Mouse (Mus musculus): ENCODE data around the gene Gpam.

The Gpam gene

DNA sequence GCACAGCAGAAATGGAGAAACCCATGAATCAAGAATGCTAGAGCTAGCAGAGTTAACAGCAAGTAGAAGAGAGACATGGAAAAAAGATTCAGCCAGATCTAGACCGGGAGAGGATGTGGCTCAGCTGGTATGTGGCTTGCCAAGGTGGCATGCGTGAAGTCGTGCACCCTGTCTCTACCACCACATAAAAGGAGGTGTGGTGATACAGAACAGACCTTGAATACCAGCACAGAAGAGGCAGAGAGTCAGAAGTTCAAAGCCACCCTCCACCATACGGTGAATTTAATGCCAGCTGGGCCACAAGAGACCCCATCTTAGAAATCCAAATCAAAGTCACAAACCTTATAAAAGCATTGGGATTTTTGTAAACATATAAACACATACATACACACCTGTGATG is 25.4 kb downstream of the Gpam start:
- DNase-seq (ENCODE audit: low spot score), result no peak

DNA sequence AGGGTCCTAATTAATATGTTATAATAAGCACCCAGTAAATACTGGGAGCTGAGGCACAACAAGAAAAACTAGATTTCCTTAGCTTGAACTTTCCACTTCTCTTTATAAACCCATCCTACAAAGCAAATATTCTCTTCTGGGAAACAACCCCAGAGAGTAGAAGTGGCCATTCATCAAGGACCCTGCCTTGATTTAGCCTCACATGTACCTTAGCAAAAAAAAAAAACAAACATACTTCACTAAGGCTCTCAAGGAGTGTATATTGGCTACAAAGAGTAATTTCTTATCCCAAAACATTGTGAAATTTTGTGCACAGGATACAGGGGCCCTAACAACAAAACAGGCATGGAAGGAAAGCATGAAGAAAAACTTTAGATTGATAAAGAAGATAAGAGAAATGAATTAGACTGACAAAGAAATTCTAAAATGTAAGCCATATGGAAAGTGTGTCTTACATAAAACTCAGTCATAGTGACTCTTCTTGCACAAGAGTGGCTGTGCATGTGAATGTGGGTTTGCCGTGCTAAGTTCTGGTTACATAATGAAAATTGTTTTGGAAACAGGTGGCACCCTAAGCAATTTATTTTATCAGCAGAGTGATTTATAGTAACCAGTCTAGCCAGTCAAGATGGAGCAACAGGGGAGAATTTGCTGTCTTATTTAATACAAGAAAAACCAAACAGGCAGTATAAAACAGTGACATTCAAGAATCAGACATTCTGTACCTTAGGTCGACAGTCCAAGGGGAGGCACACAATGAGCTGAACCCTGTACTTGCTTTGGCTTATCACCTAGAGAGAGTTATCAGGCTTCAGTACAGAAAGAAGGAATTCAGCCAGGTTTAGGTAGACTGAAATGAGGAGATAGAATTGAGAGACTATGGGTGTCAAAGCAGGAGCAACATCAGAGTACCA is 26.6 kb downstream of the Gpam start:
- DNase-seq (ENCODE audit: low spot score), result no peak

DNA sequence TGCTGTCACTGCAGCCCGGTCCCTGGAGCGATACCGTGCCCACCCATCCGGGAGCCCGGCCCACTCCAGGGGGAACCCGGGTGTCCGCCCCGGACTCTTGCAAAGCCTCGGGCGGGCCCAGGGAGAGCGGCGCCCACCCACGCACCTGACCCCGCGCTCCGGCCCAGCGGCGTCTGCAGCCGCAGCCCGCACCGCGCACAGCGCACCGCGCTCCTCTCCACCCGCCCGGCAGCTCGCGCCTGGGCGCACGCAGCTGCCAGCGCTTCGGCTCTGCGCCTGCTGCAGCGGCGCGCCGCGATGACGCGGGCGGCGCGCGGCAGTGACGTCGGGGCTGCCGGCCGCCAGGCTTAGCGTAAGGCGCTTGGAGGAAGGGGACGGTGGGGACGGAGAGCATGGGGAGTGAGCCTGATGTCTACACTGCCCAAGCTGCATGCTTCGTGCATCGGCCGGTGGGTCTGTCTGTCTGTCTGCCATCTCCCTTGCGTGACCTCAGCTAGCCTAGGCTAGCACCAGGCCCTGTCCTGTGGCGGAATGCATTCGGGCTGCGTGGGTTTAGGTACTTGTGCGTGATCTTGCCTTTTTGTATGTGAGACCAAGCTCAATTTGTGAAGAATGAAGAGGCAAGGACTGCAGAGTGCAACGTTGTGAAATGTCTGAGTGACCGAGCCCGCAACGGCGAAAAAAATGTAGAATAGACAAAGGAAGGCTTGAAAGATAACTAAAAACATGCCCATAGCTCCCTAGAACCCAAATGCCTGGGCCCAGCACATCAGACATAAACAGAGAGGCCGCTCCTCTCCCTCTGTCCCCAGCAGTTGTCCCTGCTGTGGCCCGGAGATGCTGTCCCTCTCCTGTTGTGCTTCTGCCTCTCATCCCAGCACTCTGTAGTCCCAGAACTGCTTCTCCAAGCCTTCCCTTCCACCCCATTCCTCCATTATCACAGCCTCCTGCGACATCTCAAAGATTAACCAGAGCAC is 27.6 kb downstream of the Gpam start:
- DNase-seq (ENCODE audit: low spot score), result peak; percentile 77

DNA sequence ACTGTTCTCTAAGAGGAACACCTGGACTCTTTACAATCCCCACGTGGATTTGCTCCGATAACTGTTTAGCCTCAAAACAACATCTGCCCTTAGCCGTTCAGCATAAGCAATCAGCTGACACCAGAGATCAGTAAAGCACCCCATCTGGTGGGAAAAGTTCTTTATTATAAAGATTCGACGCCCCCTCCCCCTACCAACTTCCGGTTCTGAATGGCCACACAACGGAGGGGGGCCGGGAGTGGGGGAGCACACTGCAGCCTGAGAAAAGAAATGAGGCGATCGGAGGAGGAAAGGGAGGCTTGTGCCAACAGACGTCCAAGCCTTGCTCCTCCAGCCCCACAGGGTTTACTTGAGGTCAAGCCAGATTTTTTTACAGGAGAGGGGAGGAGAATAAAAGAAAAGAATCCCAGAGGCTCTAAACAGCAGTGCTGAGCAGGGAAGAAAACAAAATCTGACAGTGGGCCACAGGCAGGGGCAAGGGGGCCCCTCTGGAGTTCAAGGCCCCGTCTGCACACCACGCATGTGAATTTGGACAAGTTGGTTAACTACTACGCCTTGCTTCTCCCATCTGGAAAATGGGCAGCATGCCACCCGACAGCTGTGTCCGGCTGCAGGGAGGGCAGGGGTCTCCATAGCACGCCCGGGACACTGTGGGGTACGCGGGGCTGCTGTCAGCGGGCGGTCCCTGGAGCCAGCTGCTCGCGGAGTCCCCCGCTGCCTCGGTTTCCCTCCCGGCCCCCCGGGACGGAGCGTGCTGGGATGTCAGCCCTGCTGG is 28.4 kb downstream of the Gpam start:
- DNase-seq (ENCODE audit: low spot score), result peak; percentile 27

DNA sequence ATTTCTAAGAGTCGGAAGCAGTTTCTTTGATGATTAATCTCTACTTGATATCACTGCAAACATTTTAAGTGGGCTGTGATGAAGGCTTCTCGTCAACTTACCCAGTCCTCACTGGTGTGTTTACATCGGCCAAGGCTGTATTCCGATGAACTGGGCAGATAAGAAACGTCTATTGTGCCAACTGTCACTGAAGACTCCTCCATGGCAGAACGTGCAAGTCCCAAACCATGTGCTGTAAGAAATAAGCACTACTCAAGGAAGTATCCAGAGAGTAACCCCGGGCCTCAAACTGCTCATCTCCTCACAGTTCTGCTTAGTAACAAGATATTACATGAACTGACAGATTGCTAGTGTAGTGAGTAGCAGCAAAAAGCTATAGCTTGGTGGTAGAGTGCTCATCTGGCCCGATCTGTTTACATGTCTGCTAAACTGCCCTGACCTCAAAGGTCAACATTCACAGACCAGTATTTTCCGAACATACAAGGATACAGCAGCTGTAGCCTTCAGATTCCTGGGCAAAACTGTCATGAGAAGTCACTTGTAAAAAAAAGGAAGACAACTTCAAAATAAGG is 29.6 kb downstream of the Gpam start:
- no peak for DNase-seq (ENCODE audit: low spot score)

DNA sequence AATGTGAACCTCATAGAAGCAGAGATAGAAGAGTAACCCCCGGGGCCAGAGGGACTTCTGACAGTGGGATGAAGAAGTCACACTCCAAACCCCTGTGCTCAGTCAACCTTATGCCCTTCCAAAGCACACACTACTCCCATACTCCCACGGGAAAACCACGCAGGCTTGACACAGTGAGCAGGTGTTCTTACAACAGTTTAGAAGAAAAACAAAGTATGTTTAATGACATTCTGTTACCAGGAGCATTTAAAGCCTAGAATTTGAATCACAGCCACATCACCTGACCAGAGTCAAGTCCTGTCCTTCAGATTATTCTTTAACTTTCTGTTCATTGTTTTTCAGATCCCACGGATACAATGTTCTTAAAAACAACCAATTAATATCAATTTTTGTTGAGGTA is 30.4 kb downstream of the Gpam start:
- no peak for DNase-seq (ENCODE audit: low spot score)

DNA sequence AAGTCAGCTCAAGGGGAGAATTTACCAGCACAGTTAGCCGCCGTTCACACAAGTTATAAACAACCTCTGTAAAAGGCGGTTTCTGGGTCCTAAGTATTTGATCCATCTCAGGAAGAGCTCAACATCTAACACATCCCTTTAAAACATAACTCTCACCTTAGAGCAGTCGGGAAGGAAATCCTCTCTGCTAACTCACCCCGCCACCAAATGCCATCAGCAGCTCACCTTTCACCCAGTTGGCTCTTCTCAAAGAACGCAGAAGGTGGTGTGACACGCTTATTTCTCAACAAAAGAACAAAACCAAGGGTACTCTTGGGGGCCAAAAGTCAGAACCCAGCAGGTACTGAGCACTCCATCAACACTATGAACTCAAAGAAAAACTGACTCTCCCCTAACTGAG is 31.5 kb downstream of the Gpam start:
- DNase-seq (ENCODE audit: low spot score), result no peak

DNA sequence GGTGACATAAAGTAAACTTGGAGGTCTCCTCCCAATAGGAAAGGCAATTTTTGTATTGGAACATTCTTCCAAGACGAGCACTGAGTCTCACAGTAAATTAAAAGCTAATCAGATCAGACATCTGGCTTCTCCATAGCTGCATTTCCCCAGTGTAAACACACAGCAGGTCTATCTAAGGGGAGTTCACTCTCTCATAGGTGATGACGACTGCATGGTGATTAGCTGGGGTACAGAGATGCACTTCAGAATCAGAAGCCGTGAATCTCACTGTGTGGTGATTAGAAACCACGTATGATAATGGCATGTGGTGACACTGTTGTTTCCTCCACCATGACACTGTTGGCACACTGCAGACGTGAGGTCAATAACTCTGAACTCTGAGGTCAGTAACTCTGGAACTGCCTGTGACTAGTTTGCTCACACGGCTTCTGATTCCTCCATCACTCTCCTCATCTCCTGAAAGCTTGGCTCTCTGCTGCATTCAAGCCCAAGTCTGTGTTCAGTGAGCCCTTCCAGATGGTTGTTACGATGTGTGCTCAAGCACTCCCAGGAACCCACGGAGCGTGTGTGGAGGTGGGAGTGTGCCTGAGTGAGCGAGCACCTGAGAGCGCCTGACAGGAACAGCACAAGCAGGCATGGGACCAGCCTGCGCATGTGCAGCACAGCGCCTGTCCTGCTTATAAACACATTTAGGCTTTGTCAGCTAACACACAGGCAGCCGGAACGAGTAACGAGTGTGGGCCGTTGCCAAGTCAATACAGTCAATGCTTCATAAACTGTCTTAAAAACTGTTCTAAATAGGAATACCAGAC is 35.2 kb downstream of the Gpam start:
- no peak for DNase-seq (ENCODE audit: low spot score)

DNA sequence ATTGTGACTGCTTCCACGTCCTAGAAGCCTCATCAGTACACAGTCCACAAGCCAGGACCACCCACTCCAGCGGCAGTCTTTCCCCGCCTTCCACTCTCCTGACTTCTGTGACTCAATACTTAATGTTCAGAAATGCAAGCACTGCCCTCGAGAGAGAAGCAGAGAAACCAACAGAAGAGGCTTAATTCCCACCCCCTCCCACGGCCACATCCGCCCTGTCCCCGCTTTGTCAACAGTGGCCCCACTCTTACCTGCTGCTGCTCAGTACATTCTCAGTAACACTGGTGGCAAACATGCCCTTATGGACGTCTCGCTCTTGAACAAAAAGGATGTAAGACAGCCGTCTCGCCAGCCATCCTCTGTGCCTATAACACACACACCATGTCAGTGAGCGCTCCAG is 36.2 kb downstream of the Gpam start:
- DNase-seq (ENCODE audit: low spot score), result no peak

DNA sequence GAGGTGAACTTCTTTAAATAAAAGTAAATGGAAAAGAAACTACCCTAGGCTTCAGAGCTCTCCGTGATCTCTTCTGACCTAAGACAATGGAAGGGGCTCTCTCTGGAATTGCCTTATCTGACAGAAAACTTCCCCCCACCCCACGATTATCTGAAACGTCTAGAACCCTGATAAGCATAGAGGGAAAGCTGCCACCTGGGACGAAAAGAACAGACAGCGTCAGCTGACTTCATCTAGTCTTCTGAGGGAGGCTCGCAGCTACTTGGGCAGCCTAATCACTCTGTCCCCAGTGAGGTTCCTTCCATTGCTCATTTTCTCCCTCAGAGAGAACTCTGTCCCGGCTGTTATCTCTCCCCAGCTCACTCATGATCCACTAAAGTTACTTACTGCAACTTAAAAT is 36.9 kb downstream of the Gpam start:
- no peak for DNase-seq (ENCODE audit: low spot score)

DNA sequence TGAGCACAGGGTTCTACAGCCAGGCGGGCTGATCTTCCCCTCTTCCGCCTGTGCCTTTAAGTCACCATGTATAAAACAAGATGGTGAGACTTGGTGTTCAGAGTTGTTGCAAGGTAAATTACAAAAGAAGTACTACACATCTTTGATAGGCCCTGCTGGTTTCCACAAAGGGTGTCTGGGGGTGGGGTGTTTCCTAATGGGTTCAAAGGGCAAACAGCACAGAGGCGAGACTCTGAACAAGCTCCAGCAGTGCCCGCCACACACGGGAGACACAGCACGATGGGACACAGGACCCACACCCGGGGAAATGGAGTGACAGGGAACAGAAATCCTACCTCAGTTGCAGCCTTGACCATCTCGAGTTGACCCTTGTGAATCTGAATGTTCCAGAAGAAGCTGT is 39.3 kb downstream of the Gpam start:
- DNase-seq (ENCODE audit: low spot score), result no peak

DNA sequence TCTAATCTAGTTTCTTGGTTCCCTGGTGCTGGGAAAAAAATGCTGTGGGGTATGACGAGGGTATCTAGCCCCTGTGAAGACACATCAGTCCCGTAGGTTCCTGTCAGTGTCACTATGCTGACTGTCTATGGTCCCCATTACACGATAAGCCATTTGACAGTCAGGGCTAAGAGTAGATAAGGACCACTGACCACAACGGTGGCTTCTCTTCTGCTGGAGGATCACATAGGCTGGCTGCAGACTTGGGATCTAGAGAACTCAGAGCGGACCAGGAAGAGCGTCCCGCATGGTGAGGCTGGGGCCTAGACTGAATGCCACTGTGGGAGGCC is 41.2 kb downstream of the Gpam start:
- no peak for DNase-seq (ENCODE audit: low spot score)

DNA sequence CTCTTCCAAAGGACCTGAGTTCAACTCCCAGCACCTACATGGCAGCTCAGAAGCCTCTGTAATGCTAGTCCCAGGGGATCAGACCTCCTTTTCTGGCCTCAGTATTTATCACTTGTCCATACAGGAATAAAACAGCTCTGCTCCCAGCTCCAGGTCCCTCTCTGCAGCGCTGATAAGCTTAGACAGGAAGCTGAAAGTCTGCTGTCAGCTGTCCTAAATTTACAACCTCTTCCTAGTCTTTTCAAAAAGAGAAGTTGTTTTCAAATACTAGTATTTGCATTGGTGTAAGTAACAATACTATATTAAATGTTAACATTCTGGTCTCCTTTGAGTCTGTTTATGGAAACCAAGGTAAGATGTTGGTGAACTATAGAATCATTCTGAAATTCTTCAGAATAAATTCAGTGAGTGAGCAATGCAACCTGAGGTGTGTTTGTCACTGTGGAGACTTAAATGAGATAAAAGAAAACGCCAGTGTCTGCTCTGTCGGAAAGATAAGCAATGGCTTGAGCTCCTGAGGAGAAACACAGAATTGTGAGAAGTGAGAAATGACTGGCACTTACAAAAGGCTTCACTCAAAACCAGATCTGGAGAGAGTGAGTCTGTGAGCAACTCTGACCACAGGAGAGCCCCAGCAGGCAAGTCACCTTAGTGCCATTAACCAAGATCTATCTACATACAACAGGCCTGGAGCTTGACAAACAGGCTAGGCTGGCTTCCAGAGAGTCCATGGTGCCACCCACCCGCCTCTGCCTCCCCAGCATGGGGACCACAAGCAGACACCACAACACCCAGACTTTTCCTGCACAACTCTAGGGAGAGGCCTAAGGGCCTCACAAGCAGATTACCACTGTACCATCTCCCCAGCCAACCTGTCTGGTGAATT is 41.8 kb downstream of the Gpam start:
- DNase-seq (ENCODE audit: low spot score), result no peak

DNA sequence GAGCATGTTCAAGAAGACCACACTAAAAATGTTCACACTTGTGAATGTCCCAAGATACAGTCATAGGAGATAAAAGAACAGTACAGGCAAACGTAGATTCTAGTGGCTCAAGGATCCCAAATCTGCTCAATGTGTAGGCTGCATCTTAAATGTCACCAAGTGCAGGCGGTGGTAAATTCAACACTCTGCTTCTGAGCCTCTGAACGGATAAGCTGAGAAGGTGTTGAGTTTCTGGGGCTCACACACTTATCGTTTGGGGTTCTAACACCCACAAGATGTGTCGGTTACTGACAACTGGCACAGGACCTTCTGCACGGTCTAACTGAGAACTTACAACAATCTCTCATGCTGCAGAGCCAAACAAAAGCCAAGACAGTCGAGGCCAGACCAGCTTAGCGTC is 50.2 kb downstream of the Gpam start:
- no peak for DNase-seq (ENCODE audit: low spot score)

DNA sequence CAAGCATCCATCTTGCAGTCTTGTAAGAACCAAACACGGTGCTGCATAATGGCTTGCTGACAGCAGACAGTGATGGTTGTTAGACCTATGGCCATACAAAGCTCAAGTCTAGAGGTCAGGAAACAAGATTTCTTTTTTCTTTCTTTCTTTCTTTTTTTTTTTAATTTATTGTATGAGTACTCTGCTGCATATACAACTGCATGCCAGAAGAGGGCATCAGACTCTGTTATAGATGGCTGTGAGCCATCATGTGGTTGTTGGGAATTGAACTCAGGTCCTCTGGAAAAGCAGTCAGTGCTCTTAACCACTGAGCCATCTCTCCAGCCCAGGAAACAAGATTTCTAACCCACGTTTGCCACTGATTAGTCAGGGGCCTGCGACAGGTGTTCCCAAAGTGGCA is 54.0 kb downstream of the Gpam start:
- no peak for DNase-seq (ENCODE audit: low spot score)

DNA sequence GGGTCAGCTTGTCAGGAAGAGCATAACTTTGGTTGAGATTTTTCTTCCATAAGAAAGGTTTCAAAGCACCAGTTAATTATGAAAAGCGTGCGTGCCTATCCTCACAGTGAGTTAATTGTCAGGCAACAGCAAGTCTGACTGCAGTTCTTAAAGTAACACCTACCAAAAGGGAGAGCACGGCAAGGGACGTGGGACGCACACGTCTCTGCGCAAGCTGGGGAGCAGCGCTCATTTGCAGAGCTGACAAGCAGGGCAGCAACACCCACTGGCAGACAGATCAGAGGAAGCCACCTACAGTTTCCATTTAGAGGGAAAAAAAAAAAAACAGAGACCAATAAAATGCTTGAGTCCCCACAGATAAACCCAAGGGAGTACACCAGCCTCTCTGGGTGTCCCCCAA is 58.0 kb downstream of the Gpam start:
- peak; percentile 43 for DNase-seq (ENCODE audit: low spot score)

DNA sequence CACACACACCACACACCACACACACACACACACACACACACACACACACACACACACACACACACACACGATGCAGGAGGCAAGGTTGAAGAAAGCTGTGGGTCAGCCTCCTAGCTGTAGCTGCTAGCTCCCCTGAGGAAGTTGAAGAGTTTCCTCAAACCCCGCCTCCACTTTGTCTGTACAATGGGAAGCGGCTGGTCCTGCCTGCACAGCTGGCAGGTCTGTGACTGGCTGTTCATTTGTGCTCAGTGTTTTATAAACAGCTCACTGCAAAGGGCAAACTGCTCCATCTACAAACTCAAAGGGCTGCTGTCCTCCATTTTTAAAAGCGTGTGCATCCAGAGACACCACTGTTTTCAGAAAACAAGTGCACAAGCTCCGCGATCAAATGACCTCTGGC is 63.8 kb downstream of the Gpam start:
- DNase-seq (ENCODE audit: low spot score), result no peak

DNA sequence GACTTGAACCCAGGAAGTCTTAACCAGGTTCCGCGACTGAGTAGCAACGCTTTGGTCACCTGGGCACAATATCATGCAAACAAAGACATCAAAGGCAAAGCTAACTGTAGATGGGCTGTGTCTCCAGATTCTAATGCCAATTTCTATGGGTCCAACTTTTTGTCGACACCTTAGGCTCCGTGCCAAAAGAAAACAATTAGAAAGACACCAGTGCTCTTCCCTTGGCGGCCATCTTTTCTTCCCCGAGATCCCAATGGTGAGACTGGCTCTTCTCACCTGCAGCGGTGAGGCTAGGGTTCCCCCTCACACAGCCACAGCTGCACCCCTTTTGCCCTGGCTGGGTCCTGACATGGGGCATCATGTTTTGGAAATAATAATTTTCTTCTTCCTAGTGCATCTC is 64.5 kb downstream of the Gpam start:
- DNase-seq (ENCODE audit: low spot score), result no peak

DNA sequence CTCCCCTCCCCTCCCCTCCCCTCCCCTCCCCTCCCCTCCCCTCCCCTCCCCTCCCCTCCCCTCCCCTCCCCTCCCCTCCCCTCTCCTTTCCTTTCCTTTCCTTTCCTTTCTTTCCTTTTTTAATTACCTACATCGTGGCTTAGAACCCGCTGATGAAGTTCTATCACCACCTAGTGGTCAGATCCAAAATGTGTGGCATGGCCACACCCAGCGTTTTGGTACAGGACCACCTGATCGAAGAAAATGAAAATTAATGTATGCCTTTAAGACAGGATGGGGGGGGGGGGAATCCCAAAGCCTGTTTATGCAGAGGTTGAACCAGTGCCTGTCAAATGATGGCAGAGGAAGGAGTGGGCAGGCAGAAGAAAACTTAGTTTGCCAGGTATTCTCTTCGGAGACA is 65.1 kb downstream of the Gpam start:
- DNase-seq (ENCODE audit: low spot score), result peak; percentile 34

DNA sequence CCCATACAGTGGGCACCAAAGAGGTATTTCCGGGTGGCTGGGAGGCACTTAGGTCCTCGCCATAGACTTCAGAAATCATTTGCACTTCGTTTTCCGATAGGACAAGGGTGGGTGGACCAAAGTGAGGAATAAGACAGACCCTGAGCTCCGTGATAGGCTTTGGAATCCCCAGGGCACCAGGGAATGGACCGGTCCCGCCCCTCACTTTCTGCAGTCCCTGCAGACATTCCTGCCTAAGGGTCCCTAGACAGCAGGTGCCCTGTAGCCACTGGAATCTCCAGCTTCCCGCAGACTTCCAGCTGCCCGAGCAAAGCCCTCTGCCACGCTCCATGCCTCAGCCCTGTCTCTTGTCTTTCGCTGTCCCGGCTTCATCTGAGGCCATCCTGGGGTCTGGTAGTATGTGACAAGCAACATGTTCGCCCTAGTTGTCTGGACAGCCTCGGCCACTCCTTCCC is 65.6 kb downstream of the Gpam start:
- DNase-seq (ENCODE audit: low spot score), result no peak
